Mouse (Mus musculus): ENCODE data around the gene Arhgap10. TPM values are rescaled to one million over a fixed set of nuclear protein-coding genes. Genes with fewer than 3 reads are reported as not detected.

Arhgap10 gene
- total and polyA plus RNA-seq, 3 experiments, result 13.1 to 22.8 TPM; not detected in 1

DNA sequence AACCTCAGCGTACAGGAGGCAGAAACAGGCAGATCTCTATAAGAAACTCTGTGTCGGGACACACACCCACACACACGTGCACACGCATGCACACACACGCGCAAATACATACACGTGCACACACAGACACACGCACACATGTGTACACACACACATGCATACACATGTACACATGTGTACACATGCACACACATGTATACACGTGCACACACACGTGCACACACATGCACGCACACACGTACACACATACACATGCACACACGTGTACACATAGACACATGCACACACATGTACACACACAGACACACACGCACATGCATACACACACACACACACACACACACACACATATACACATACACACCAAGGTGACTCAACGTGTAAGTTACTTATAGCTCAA is 106.5 kb downstream of the Arhgap10 start:
- no peak overlapping the region for H3K4me3 ChIP-seq (ENCODE audit: control insufficient read depth in 1 of 2, insufficient read depth in 1 of 2, low read depth in 2 of 2, low read length in 2 of 2)

DNA sequence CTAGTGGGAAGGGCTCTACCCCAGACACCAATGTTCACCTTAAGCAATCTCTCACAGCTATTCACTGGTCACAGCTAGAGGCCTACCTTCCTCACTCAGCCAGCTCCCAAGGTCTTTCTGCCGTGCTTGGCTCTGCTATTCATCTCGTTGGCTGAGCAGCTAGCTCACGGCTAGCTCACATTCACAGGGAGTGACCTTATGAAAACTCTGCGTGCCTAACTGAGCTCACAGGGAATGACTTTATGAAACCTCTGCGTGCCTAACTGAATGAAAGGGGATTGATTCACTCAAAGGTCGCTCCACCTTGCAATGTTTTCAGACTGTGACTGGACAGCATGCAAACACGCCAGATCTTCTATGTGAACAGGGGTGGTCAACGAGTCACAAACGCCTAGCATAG is 107.4 kb downstream of the Arhgap10 start:
- no peak overlapping the region for H3K4me3 ChIP-seq (ENCODE audit: control insufficient read depth in 1 of 2, insufficient read depth in 1 of 2, low read depth in 2 of 2, low read length in 2 of 2)
- H3K27me3 ChIP-seq (ENCODE audit: control insufficient read depth in 1 of 2, insufficient read depth in 2 of 2, low read length in 2 of 2), result no peaks in the 10 kb centered on the region
- H3K9me3 ChIP-seq (replicated peaks; ENCODE audit: insufficient read depth, low read length), result no peaks in the 10 kb centered on the region
- H3K79me2 ChIP-seq (ENCODE audit: control insufficient read depth, insufficient read depth, low read length, poor library complexity), result no peaks in the 10 kb centered on the region
- no peaks in the 10 kb centered on the region; a peak in 1 of 4 replicates for H3K36me3 ChIP-seq (ENCODE audit: control insufficient read depth in 1 of 2, insufficient read depth in 2 of 2, low read length in 2 of 2)
- no peak for DNase-seq (ENCODE audit: low read depth, low spot score)
- no peaks in the 10 kb centered on the region for H3K4me1 ChIP-seq (ENCODE audit: control insufficient read depth in 1 of 2, insufficient read depth in 2 of 2, low read length in 2 of 2)
- H3K9ac ChIP-seq (ENCODE audit: control insufficient read depth, low read depth, low read length, poor library complexity, severe bottlenecking), result no peak overlapping the region
- no peak overlapping the region for H3K27ac ChIP-seq (ENCODE audit: control insufficient read depth, low read depth, low read length)
- TF ChIP-seq ZC3H11A (IDR thresholded peaks at IDR 0.05; ENCODE audit: low read depth, low read length) (no peak), MAZ (IDR thresholded peaks at IDR 0.05; ENCODE audit: low read depth, low read length) (no peak), MAX (IDR thresholded peaks at IDR 0.05; ENCODE audit: low read length) (no peak)

More for the DNA sequence above, 106.5 kb downstream of the Arhgap10 start:
- Histone ChIP-seq H3K79me2 (ENCODE audit: control insufficient read depth, insufficient read depth, low read length, poor library complexity) (no peaks in the 10 kb centered on the region), H3K27me3 (ENCODE audit: control insufficient read depth in 1 of 2, insufficient read depth in 2 of 2, low read length in 2 of 2) (no peaks in the 10 kb centered on the region), H3K36me3 (ENCODE audit: control insufficient read depth in 1 of 2, insufficient read depth in 2 of 2, low read length in 2 of 2) (no peaks in the 10 kb centered on the region; a peak in 1 of 4 replicates), H3K4me1 (ENCODE audit: control insufficient read depth in 1 of 2, insufficient read depth in 2 of 2, low read length in 2 of 2) (no peaks in the 10 kb centered on the region), H3K9ac (ENCODE audit: control insufficient read depth, low read depth, low read length, poor library complexity, severe bottlenecking) (no peak overlapping the region), H3K9me3 (replicated peaks; ENCODE audit: insufficient read depth, low read length) (no peaks in the 10 kb centered on the region), H3K27ac (ENCODE audit: control insufficient read depth, low read depth, low read length) (no peak overlapping the region)
- DNase-seq (ENCODE audit: low read depth, low spot score), result no peak
- no peak; the same call in 1 of the 2 replicates for TF ChIP-seq POLR2AphosphoS5 (IDR thresholded peaks at IDR 0.05; ENCODE audit: borderline replicate concordance, low read depth, low read length)
- no peak for TF ChIP-seq POLR2A (IDR thresholded peaks at IDR 0.05; ENCODE audit: control insufficient read depth in 1 of 2, insufficient read depth in 1 of 2, low read depth in 1 of 2, low read length in 2 of 2, poor library complexity in 1 of 2)
- no peak for TF ChIP-seq UBTF (IDR thresholded peaks at IDR 0.05; ENCODE audit: borderline replicate concordance, insufficient read depth, low read depth, low read length)
- no peak for TF ChIP-seq CTCF (IDR thresholded peaks at IDR 0.05 in 2 of 3, conservative IDR thresholded peaks at IDR 0.05 in 1 of 3; ENCODE audit: control insufficient read depth in 1 of 3, insufficient read depth in 1 of 3, low read depth in 2 of 3, low read length in 3 of 3, poor library complexity in 1 of 3, severe bottlenecking in 1 of 3)
- TF ChIP-seq BHLHE40 (IDR thresholded peaks at IDR 0.05; ENCODE audit: borderline replicate concordance, low read depth, low read length), result no peak
- no peak for TF ChIP-seq CHD1 (IDR thresholded peaks at IDR 0.05; ENCODE audit: low read depth, low read length)
- TF ChIP-seq SMC3 (IDR thresholded peaks at IDR 0.05; ENCODE audit: low read depth, low read length), result no peak

DNA sequence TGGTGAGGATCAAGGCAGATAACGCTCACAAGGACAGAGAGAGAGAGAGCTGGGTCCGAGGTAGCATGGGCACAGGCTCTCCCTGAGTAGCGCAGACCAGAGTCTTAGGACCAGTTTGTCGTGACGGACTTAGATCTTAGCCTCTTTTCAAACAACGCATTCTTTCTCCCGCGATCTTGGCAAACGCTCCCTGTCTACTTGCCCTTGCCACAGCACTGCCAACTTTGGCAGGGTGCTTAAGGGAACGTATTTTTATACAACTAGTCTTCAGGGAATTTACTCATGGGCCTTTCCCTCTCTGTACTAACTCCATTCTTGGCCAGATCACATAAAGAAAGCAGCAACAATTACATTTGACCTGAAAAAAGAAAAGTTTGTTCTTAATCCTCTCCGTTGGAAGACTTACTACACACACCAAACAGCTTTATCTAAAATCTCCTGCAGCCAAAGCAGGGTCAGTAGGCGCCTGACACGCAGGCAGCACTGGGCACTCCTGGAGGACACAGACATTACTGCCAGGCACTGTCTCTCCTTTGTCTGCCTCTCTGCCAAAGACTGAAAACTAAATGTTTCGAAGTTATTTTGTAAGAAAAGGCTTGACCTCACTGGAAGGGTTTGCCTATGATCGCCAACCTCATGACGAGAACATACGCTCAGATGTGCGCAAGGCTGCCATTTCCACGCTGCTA is 109.1 kb downstream of the Arhgap10 start:
- Histone ChIP-seq H3K27ac (ENCODE audit: control insufficient read depth, low read depth, low read length) (no peak overlapping the region), H3K79me2 (ENCODE audit: control insufficient read depth, insufficient read depth, low read length, poor library complexity) (no peaks in the 10 kb centered on the region), H3K4me3 (ENCODE audit: control insufficient read depth in 1 of 2, insufficient read depth in 1 of 2, low read depth in 2 of 2, low read length in 2 of 2) (no peak overlapping the region), H3K9ac (ENCODE audit: control insufficient read depth, low read depth, low read length, poor library complexity, severe bottlenecking) (no peak overlapping the region), H3K36me3 (ENCODE audit: control insufficient read depth in 1 of 2, insufficient read depth in 2 of 2, low read length in 2 of 2) (no peaks in the 10 kb centered on the region; a peak in 1 of 4 replicates), H3K27me3 (ENCODE audit: control insufficient read depth in 1 of 2, insufficient read depth in 2 of 2, low read length in 2 of 2) (no peaks in the 10 kb centered on the region), H3K9me3 (replicated peaks; ENCODE audit: insufficient read depth, low read length) (no peaks in the 10 kb centered on the region), H3K4me1 (ENCODE audit: control insufficient read depth in 1 of 2, insufficient read depth in 2 of 2, low read length in 2 of 2) (no peaks in the 10 kb centered on the region)
- DNase-seq (ENCODE audit: low read depth, low spot score), result no peak
- TF ChIP-seq USF1 (IDR thresholded peaks at IDR 0.05; ENCODE audit: low read depth, low read length) (no peak), MXI1 (IDR thresholded peaks at IDR 0.05; ENCODE audit: low read depth, low read length) (no peak), SMC3 (IDR thresholded peaks at IDR 0.05; ENCODE audit: low read depth, low read length) (no peak), CHD1 (IDR thresholded peaks at IDR 0.05; ENCODE audit: low read depth, low read length) (no peak), ZNF384 (IDR thresholded peaks at IDR 0.05; ENCODE audit: low read depth, low read length) (no peak), HCFC1 (IDR thresholded peaks at IDR 0.05; ENCODE audit: low read depth, low read length) (no peak), MAFK (IDR thresholded peaks at IDR 0.05; ENCODE audit: borderline replicate concordance, low read depth, low read length) (no peak), NRF1 (IDR thresholded peaks at IDR 0.05; ENCODE audit: insufficient read depth, low read depth, low read length, poor library complexity, severe bottlenecking) (no peak), GATA1 (IDR thresholded peaks at IDR 0.05; ENCODE audit: low read depth, low read length) (no peak), E2F4 (IDR thresholded peaks at IDR 0.05; ENCODE audit: borderline replicate concordance, low read depth, low read length) (no peak), POLR2AphosphoS5 (IDR thresholded peaks at IDR 0.05; ENCODE audit: borderline replicate concordance, low read depth, low read length) (no peak), MYB (IDR thresholded peaks at IDR 0.05; ENCODE audit: low read depth, low read length) (no peak), TCF12 (IDR thresholded peaks at IDR 0.05; ENCODE audit: low read depth, low read length) (no peak)
